In the genomic region with DNA sequence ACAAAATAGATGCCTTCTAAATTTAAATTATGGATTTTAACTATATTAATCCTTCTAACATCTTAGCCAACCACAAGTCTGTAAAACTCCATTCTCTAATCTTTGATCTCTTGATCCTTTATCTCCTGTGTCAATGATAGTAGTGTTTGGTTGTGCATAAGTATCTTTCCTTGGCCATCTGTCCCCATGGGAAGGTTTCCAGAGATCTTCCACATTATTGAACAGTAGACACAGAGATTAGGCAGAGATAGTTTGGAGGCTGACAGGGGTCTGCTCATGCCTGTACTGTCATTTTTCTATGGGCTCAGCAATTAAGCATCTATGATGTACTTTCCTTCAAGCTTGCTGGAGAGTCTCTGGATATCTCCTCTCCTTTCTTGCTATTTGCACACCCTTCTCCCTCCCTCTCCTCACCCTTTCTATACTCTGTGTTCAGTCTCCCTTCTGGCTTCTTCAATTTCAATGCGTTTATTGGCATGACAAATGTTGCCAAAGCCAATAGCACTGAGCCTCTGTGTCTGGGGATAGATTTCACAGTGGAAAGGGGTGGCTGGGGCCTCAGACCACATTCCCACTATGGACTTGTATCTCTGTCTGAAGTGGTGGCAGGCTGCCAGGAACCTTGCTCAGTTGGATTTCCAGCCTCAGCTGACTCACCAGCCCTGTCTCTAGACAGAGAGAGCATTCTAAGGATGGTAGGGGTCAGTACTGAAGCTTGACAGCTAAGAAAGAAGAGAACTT, we compare ENCODE assay signal across 8 mouse cellular contexts. TPM values are rescaled to one million over a fixed set of nuclear protein-coding genes. Genes with fewer than 3 reads are reported as not detected.
A peak's percentile ranks its signal among the peaks of the same experiment; 100 is the strongest.
DNase-seq lines count a peak whose midpoint lies in the region; ATAC-seq and TF ChIP-seq lines count a peak whose summit lies in the region.

No protein-coding gene starts in this region.

- H3K4me1 ChIP-seq in embryonic fibroblast, embryonic 13.5 days (ENCODE audit: control insufficient read depth, insufficient read depth, low read length) = peaks cover 13% of the 10 kb centered on the region

- intact Hi-C loops in gastrocnemius, postnatal 14 days (cut with DNase I; ENCODE audit: low total_unique reads) = no loop called here

- TF ChIP-seq POLR2A in embryonic fibroblast, embryonic 13.5 days (IDR thresholded peaks at IDR 0.05; ENCODE audit: low read depth, low read length) = no peak

- H3K27ac ChIP-seq in embryonic fibroblast, embryonic 13.5 days (ENCODE audit: insufficient read depth, low read length) = peak overlapping the region; percentile 81

- no peak overlapping the region for H3K4me3 ChIP-seq in embryonic fibroblast, embryonic 13.5 days (ENCODE audit: insufficient read depth, low read length)

- no peak for TF ChIP-seq CTCF in embryonic fibroblast, embryonic 13.5 days (IDR thresholded peaks at IDR 0.05; ENCODE audit: borderline replicate concordance, insufficient read depth, low read length)

- peak; percentile 46 for DNase-seq in gastrocnemius, postnatal 14 days
- DNase-seq in gastrocnemius, adult 8-10 months (ENCODE audit: low spot score in 2 of 2) = no peak
- peak; percentile 43 for DNase-seq in ovary, adult 18-20 months (ENCODE audit: low spot score)
- DNase-seq in ovary, postnatal 10 days (ENCODE audit: low spot score) = no peak
- peak; percentile 49 to 60 for DNase-seq in kidney, postnatal 25 days
- no peak for DNase-seq in thymus, postnatal 14 days

- ATAC-seq in activated CD4-positive, CD25-positive, alpha-beta regulatory T cell, adult 4 months = no peak

RNA-seq across cellular contexts. Expression of gene Plxna2, which starts 29.1 kb away (rescaled TPM):
- 10 to 100 TPM; 10.8 to 12.4 TPM for total RNA-seq in gastrocnemius, postnatal 14 days (2021)
- 1 to 10 TPM; 4.8 to 8.1 (median 5.2) TPM for total RNA-seq in gastrocnemius, adult 8-10 months (2022)
- 6.8 and 12.9 TPM in 2 replicates for polyA plus RNA-seq in embryonic fibroblast, embryonic 13.5 days (2011; ENCODE audit: insufficient read length, low read depth, missing spikeins)
- not detected for polyA plus RNA-seq in activated CD4-positive, CD25-positive, alpha-beta regulatory T cell, adult 4 months (2017; shearing (Covaris generic))

Comparison
In these comparisons a context has a peak if more than half of its experiments do, and no peak if none do; other contexts are left out.
1. DNase-seq: peak in gastrocnemius, postnatal 14 days (single experiment), ovary, adult 18-20 months (single experiment) and kidney, postnatal 25 days (2 of 2); none in gastrocnemius, adult 8-10 months (0 of 2), ovary, postnatal 10 days (single experiment) and thymus, postnatal 14 days (single experiment).